Mouse (Mus musculus) heart, adult 2 months (tissue): ENCODE results near the gene Tjap1.

Experiments
- CTCF ChIP-seq: fragments of 200-600 bp; IDR thresholded peaks from 2 replicates; pipeline ENCODE4 v1.8.1; 2022; ENCODE audit warnings: antibody characterized with exemption, mild to moderate bottlenecking, moderate library complexity
- POLR2A ChIP-seq: fragments of 200-500 bp; IDR thresholded peaks from 2 replicates; pipeline ENCODE4 v1.6.1; 2011; ENCODE audit warnings: mild to moderate bottlenecking, low read depth, low read length, control low read depth; ENCODE audit not compliant: insufficient read depth

DNA sequence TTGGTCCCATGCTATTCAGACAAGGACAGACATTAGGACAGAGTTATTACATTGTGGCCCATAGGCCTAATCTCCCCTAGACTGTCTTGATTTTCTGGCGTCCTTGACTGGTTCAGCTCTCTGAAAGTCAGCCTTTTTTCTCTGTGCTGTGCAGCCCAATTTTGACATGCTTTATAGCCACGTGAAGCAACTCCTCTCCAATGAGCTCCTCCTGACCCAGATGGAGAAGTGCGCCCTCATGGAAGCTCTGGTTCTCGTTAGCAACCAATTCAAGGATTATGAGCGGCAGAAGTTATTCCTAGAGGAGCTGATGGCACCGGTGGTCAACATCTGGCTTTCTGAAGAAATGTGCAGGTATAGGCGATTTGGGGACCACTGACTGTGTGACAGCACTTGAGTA is 55.2 kb downstream of the Tjap1 start:
- TF ChIP-seq CTCF (no peak), POLR2A (no peak)
